Mouse (Mus musculus): Measurements from ENCODE around the gene Dhrs4. TPM values are rescaled to one million over a fixed set of nuclear protein-coding genes. Genes with fewer than 3 reads are reported as not detected.

The Dhrs4 gene
- polyA plus RNA-seq, 1 experiment from 2014 or later = 60.7 TPM

DNA sequence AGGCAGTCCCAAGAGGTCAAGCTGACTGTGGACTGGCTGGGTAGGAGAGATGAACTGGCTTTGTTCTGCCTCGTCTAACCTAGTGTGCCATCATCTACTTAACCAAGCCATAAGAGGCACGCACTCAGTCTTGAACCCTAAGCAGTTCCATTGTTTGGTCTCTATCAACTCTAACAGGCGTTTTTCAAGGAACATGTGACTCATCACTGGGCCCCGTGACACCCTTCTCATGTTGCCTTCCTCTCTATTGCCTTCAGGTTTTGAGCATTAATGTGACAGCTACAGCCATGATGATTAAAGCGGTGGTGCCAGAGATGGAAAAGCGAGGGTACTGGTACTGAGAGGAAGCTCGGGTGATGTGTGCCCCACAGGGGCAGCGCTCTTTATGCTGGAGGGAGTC is 8.3 kb downstream of the Dhrs4 start:
- Histone ChIP-seq H3K4me1 (replicated peaks) (peaks cover 18% of the 10 kb centered on the region), H3K27me3 (no peaks in the 10 kb centered on the region; the same call in 1 of the 2 replicates)
- no peak for ATAC-seq (replicated peaks; ENCODE audit: insufficient number of reproducible peaks, insufficient read depth, low FRiP score, low read depth)

DNA sequence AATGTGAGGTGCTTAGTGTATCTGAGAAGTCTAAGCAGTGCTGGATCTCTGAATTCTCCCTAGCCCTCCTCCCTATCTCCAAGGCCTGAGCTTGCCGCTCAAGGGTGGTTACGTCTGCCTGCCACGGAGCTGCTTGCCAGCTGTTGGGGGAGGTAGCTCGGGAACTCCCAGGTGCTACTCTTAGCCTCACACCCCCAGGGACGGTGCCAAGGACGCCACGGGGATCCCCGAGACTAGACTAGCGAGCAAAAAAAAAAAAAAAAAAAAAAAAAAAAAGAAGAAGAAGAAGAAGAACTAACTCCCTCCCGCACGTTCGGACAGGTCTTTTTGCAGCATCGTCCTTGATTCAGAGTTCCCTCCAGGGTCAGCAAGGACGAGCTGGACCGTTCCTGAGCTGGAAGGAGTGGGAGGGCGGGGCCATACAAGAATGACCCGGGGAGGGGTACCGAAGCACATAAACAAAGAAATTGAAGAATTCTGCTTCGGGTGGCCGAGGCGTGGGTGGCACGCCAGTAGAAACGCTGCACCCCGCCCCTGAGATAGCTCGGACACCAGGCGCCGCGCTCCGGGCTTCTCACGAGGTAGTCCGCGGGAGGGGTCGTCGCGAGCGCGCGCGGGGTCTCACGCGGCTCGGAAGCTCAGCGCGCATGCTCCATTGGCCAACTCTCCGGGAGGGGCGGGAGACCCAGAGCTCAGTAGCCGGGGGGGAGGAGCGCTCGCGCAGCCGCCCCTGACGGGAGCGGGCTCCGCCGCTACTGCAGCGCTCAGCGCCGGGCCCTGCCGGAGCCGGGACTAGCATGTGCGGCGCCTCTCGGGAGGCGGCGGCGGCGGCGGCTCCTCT is 12.0 kb downstream of the Dhrs4 start, which contains the start of gene Carmil3:
Carmil3 (plus strand) TSS at position 291 of the 841 bp plus-strand sequence.
- H3K4me2 ChIP-seq = peak within 1 kb of the TSS; percentile 100
- H3K9me3 ChIP-seq (replicated peaks) = no peaks in the 10 kb centered on the region
- peaks cover 18% of the 10 kb centered on the region for H3K4me1 ChIP-seq (replicated peaks)
- peaks cover 3% of the 10 kb centered on the region for H3K27me3 ChIP-seq
- peak; percentile 83 for ATAC-seq (replicated peaks; ENCODE audit: insufficient number of reproducible peaks, insufficient read depth, low FRiP score, low read depth)
- peak within 1 kb of the TSS; percentile 57 for H3K27ac ChIP-seq
- H3K36me3 ChIP-seq = no peaks in the 10 kb centered on the region; the same call in 1 of the 2 replicates
- peak within 1 kb of the TSS; percentile 79 for H3K4me3 ChIP-seq
- H3K9ac ChIP-seq = peak within 1 kb of the TSS; percentile 68
- WGBS = 1% methylated on average over 51 of the region's 68 CpGs

More for the DNA sequence above, 8.3 kb downstream of the Dhrs4 start:
- no peak overlapping the region for H3K4me2 ChIP-seq
- H3K4me3 ChIP-seq = no peak overlapping the region
- H3K27ac ChIP-seq = no peak overlapping the region
- H3K36me3 ChIP-seq = no peaks in the 10 kb centered on the region; the same call in 1 of the 2 replicates
- WGBS = 80% methylated on average over 8 of the region's 8 CpGs
- no peak overlapping the region for H3K9ac ChIP-seq
- H3K9me3 ChIP-seq (replicated peaks) = no peaks in the 10 kb centered on the region

- H3K4me1 ChIP-seq (replicated peaks) = peaks cover 24% of the 10 kb centered on the region
- H3K9me3 ChIP-seq (replicated peaks) = no peaks in the 10 kb centered on the region
- peak; percentile 71 for ATAC-seq (replicated peaks; ENCODE audit: insufficient number of reproducible peaks, insufficient read depth, low FRiP score, low read depth)
- peak overlapping the region; percentile 57 for H3K27ac ChIP-seq
- peaks cover 3% of the 10 kb centered on the region for H3K27me3 ChIP-seq
- under 1% methylated on average over 30 of the region's 30 CpGs for whole genome bisulfite sequencing
- peak overlapping the region; percentile 100 for H3K4me2 ChIP-seq
- H3K36me3 ChIP-seq = no peaks in the 10 kb centered on the region
- H3K9ac ChIP-seq = peak overlapping the region; percentile 68
- peak overlapping the region; percentile 79 for H3K4me3 ChIP-seq
Observed at GRCm38 (mm10) chr14:55491291-55491833, 12.8 kb downstream of the Dhrs4 start.

GRCm38 (mm10) chr14:55492103-55492502 is 13.5 kb downstream of the Dhrs4 start:
- no peaks in the 10 kb centered on the region for H3K36me3 ChIP-seq
- no peak overlapping the region for H3K9ac ChIP-seq
- H3K27ac ChIP-seq = no peak overlapping the region
- peaks cover 3% of the 10 kb centered on the region for H3K27me3 ChIP-seq
- H3K4me3 ChIP-seq = no peak overlapping the region
- H3K4me2 ChIP-seq = peak overlapping the region; percentile 100
- no peak for ATAC-seq (replicated peaks; ENCODE audit: insufficient number of reproducible peaks, insufficient read depth, low FRiP score, low read depth)
- H3K9me3 ChIP-seq (replicated peaks) = no peaks in the 10 kb centered on the region
- WGBS = 33% methylated on average over 3 of the region's 3 CpGs
- H3K4me1 ChIP-seq (replicated peaks) = peaks cover 32% of the 10 kb centered on the region

GRCm38 (mm10) chr14:55495509-55496240 is 17.1 kb downstream of the Dhrs4 start:
- 66% methylated on average over 20 of the region's 20 CpGs for WGBS
- H3K4me3 ChIP-seq = no peak overlapping the region
- H3K27me3 ChIP-seq = peaks cover 4% of the 10 kb centered on the region
- H3K27ac ChIP-seq = 0 out of 2 replicates have a peak overlapping the region, but pooled peaks have one; percentile 58
- no peak for ATAC-seq (replicated peaks; ENCODE audit: insufficient number of reproducible peaks, insufficient read depth, low FRiP score, low read depth)
- 0 out of 2 replicates have a peak overlapping the region, but pooled peaks have one; percentile 43 for H3K4me2 ChIP-seq
- peaks cover 28% of the 10 kb centered on the region for H3K4me1 ChIP-seq (replicated peaks)
- no peaks in the 10 kb centered on the region for H3K9me3 ChIP-seq (replicated peaks)
- H3K36me3 ChIP-seq = no peaks in the 10 kb centered on the region
- H3K9ac ChIP-seq = no peak overlapping the region

GRCm38 (mm10) chr14:55496761-55497448 is 18.3 kb downstream of the Dhrs4 start:
- H3K36me3 ChIP-seq = no peaks in the 10 kb centered on the region
- H3K27me3 ChIP-seq = peaks cover 6% of the 10 kb centered on the region; the same call in 1 of the 2 replicates
- 0 out of 2 replicates have a peak overlapping the region, but pooled peaks have one; percentile 10 for H3K9ac ChIP-seq
- H3K4me1 ChIP-seq (replicated peaks) = peaks cover 18% of the 10 kb centered on the region
- no peak overlapping the region for H3K4me3 ChIP-seq
- H3K27ac ChIP-seq = peak overlapping the region; percentile 58
- H3K9me3 ChIP-seq (replicated peaks) = no peaks in the 10 kb centered on the region
- peak; percentile 21 for ATAC-seq (replicated peaks; ENCODE audit: insufficient number of reproducible peaks, insufficient read depth, low FRiP score, low read depth)
- peak overlapping the region; percentile 43 for H3K4me2 ChIP-seq
- WGBS = 54% methylated on average over 16 of the region's 16 CpGs

- H3K4me3 ChIP-seq = no peak overlapping the region
- peak; percentile 15 for ATAC-seq (replicated peaks; ENCODE audit: insufficient number of reproducible peaks, insufficient read depth, low FRiP score, low read depth)
Observed at GRCm38 (mm10) chr14:55497449-55497821, 18.9 kb downstream of the Dhrs4 start.

DNA sequence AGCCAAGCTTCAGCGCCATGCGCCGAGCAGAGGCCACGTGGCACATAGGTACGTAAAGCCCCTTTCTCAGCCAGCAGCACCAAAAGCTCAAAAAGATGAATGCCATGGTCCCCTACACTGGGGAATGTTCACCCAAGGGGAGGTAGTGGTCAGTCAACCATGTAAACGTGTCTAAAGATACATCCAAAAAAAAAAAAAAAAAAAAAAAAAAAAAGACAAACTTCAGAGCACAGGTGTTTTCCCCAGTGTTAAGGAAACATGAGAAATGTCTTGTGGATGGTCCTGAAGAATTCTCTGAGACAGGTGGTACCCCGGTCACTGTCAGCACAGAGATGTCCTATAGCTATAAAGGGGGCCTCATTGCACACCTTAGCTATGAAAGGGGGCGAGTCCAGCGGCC is 27.1 kb downstream of the Dhrs4 start:
- peaks cover 6% of the 10 kb centered on the region for H3K4me1 ChIP-seq (replicated peaks)
- no peaks in the 10 kb centered on the region for H3K36me3 ChIP-seq
- H3K9me3 ChIP-seq (replicated peaks) = no peaks in the 10 kb centered on the region
- peaks cover 29% of the 10 kb centered on the region for H3K27me3 ChIP-seq
- 79% methylated on average over 9 of the region's 9 CpGs for WGBS
- H3K4me3 ChIP-seq = no peak overlapping the region
- ATAC-seq (replicated peaks; ENCODE audit: insufficient number of reproducible peaks, insufficient read depth, low FRiP score, low read depth) = no peak
- H3K4me2 ChIP-seq = no peak overlapping the region
- H3K27ac ChIP-seq = no peak overlapping the region
- no peak overlapping the region for H3K9ac ChIP-seq

More at GRCm38 (mm10) chr14:55497449-55497821, 18.9 kb downstream of the Dhrs4 start:
- no peak overlapping the region for H3K4me2 ChIP-seq
- H3K36me3 ChIP-seq = no peaks in the 10 kb centered on the region
- peaks cover 18% of the 10 kb centered on the region for H3K4me1 ChIP-seq (replicated peaks)
- WGBS = 28% methylated on average over 6 of the region's 6 CpGs
- no peak overlapping the region for H3K27ac ChIP-seq
- H3K9ac ChIP-seq = no peak overlapping the region
- H3K27me3 ChIP-seq = peaks cover 6% of the 10 kb centered on the region; the same call in 1 of the 2 replicates
- no peaks in the 10 kb centered on the region for H3K9me3 ChIP-seq (replicated peaks)

- Histone ChIP-seq H3K36me3 (no peaks in the 10 kb centered on the region), H3K9ac (no peak overlapping the region), H3K4me1 (replicated peaks) (peaks cover 14% of the 10 kb centered on the region), H3K9me3 (replicated peaks) (no peaks in the 10 kb centered on the region), H3K27ac (no peak overlapping the region), H3K4me3 (no peak overlapping the region), H3K4me2 (no peak overlapping the region), H3K27me3 (peaks cover 49% of the 10 kb centered on the region)
- 49% methylated on average over 7 of the region's 7 CpGs for WGBS
- no peak for ATAC-seq (replicated peaks; ENCODE audit: insufficient number of reproducible peaks, insufficient read depth, low FRiP score, low read depth)
Observed at GRCm38 (mm10) chr14:55507801-55508200, 29.2 kb downstream of the Dhrs4 start.

- ATAC-seq (replicated peaks; ENCODE audit: insufficient number of reproducible peaks, insufficient read depth, low FRiP score, low read depth) = no peak
- H3K9ac ChIP-seq = no peak overlapping the region
- no peak overlapping the region for H3K4me3 ChIP-seq
- no peaks in the 10 kb centered on the region for H3K36me3 ChIP-seq
- peaks cover 55% of the 10 kb centered on the region for H3K27me3 ChIP-seq
- peaks cover 14% of the 10 kb centered on the region for H3K4me1 ChIP-seq (replicated peaks)
- WGBS = 78% methylated on average over 10 of the region's 10 CpGs
- H3K4me2 ChIP-seq = no peak overlapping the region
- H3K9me3 ChIP-seq (replicated peaks) = no peaks in the 10 kb centered on the region
- no peak overlapping the region for H3K27ac ChIP-seq
Observed at GRCm38 (mm10) chr14:55509540-55509939, 31.0 kb downstream of the Dhrs4 start.

All from heart, embryonic 15.5 days (tissue).